Mouse (Mus musculus): ENCODE data around the gene Dhdds.

DNA sequence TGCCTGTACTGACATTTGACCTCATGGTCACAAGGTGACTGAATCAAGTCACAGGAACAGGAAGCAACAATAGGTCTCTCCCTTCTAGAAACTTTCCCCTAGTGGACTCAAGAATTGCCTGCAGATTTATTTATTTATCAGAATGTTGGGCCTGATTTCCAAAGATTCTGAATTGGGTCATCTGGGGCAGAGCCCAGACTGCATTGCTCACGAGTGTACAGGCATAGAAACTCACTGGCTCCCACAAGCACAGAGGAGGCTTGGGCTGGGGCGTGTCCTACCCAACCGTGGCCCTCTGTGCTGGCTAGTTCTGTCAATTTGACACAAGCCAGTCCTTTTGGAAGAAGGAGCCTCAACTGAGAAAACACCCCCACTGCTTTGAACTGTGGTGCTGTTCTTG lies 59.1 kb downstream of the Dhdds start:
- TF ChIP-seq CTCF (IDR thresholded peaks at IDR 0.05; ENCODE audit: low read depth) (no peak), EP300 (IDR thresholded peaks at IDR 0.05; ENCODE audit: low read depth) (no peak)
